Mouse (Mus musculus) G1E-ER4 (cell line): Measurements from ENCODE around the gene B3gnt4. TPM values are rescaled to one million over a fixed set of nuclear protein-coding genes. Genes with fewer than 3 reads are reported as not detected.

Experiments used
- GATA1 ChIP-seq: IDR thresholded peaks from one replicate; pipeline ENCODE4 v1.8.0; 2012; ENCODE audit warnings: low read length, inconsistent platforms
- polyA plus RNA-seq: library from polyadenylated mRNA; stranded (reverse); fragments of >175 nt; gene quantifications from 2 replicates; pipeline ENCODE4 v1.2.3, GENCODE M21; 2012

The B3gnt4 gene
- polyA plus RNA-seq, 1 experiment: not detected

DNA sequence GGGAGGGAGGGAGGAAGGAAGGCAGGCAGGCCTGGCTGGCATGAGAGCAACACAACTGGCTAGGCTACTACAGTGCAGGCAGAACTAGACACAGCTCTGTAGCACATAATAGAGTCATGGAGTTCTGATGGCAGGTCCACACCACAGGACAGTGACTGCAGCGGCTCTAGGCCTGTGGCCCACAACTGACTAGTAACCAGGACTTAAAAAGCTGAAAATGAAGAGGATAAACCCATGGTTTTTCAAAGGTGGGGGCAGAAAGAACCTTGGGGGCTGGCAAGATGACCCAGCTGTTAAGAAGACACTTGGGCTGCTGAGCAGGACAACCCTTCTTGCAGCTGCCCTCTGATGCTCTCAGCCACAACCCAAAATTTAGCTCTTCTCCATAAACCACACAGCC is 11.4 kb downstream of the B3gnt4 start:
- TF ChIP-seq GATA1: no peak

DNA sequence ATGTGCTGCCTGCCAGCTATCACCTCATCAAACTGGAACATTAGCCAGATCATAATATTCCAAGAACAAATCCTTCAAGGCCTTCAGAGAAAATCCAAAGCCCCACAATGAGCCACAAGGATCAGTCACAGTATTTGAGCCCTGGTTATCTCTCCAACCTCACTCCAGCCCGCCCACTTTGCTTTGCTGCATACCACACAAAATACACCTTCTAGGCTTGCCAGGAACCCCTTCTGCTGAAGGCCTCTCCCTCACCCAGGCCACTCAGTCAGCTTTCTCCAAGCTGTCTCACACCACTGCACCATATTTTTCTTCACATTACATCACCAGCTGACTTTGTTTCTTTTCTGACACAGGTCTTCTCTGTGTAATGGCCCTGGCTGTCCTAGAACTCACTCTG is 11.9 kb downstream of the B3gnt4 start:
- TF ChIP-seq GATA1: no peak

- TF ChIP-seq GATA1: no peak
Measured at GRCm38 (mm10) chr5:123523692-123524392, 13.6 kb downstream of the B3gnt4 start, which contains the start of gene Diablo. Gene Diablo (minus strand): TSS chr5:123524176.

DNA sequence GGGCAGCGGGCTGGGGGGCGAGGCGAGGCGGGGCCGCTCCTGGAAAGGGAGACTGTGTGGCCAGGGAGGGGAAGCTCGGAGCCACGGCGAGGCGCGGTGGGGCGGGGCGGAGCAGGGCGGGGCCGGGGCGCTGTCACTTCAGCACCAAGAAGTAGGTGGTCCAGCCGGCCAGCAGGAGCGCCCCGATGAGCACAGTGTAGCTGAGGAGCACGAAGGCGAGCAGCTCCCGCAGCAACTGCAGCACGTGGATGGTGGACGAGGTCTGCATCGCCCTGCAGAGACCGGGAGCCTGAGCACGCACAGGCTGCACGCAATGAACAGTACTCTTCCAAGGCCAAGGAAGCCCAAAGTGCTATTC is 14.1 kb downstream of the B3gnt4 start:
- TF ChIP-seq GATA1: no peak

GRCm38 (mm10) chr5:123525281-123525680 is 15.0 kb downstream of the B3gnt4 start, which contains the start of gene Gm49027:
Gene Gm49027 (minus strand): TSS chr5:123525488.
- TF ChIP-seq GATA1: no peak

DNA sequence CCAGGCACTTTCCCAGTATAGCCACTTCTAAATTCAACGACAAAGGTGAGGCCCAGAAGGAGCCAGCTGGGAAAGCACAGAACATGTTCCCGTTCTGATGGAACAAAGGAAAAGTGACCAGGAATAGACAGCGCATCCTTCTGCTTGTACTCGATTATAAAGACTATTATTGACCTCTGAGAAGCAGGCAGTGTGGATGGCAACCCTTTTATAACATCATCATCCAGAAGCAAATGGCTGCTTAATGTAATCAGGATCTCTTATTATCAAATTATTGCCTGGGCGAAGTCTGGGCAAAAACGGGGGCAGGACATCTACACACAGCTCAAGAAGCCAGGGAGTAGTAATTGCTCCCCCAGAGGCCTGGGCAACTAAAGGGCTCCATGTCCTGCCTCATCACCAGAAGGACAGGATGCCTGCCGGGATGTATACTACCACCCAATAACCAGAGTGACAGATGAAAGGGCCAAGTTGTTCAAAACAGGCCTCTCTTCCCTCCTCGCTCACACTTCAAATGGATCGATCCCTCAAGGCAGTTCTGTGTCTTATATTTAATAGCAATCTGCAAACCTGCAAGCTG is 15.7 kb downstream of the B3gnt4 start:
- TF ChIP-seq GATA1: no peak

DNA sequence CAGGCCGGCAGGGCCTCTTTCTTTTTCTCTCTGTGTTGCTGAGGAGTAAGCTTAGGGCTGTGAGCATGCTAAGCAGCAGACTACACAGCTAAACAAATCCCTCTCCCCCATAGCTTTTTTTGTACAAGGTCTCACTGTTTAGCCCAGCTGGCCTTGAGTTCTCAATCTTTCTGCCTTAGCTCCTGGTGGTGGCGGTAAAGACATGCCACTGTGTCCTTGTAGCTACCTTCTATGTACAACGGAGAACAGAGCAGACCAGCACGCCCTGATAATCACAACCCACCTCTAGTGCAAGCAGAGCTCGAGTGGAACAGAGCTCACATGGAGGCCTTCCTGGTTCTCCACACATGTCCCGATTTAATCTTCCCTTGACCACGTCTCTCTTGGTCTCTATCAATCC is 18.4 kb downstream of the B3gnt4 start:
- no peak for TF ChIP-seq GATA1

DNA sequence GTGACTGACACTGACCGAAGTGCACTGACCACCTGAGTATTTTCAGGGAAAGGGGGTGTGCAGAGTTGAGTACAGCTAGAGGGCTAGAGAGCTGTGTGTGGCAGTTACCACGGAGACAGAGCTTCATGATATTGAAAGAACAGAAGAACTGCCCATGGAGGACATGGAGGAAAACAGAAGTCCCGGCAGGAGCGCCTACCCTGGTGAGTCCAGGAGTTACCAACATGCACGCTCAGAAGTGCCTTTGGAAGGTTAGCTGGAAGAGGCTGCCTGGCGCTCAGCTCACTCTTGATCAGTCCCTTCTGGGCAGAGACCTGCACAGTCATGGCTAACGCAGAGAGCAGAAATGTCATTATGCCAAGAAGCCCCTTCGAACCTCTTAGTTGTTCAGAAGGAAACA is 19.8 kb downstream of the B3gnt4 start:
- no peak for TF ChIP-seq GATA1

DNA sequence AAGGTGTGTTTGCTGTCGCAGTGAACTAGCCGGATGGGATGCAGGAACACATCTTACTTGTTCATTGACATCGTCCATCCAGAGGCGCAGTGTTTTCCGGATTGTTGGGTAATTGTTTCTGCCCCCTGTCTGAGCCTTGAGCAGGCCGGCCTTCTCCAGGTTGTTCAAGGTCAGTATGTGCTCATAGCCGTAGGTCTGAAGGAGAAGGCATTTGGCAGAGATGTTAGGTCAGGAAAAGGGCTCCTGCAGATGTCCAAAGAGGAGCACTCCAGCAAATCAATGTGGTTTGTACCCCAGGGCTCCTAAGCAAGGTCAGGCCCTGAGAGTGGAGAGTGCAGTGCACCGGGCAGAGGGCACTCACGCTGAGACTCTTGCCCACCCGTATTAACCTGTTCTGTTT is 23.5 kb downstream of the B3gnt4 start:
- TF ChIP-seq GATA1: no peak

GRCm38 (mm10) chr5:123555693-123556092 is 45.4 kb downstream of the B3gnt4 start:
- no peak for TF ChIP-seq GATA1

DNA sequence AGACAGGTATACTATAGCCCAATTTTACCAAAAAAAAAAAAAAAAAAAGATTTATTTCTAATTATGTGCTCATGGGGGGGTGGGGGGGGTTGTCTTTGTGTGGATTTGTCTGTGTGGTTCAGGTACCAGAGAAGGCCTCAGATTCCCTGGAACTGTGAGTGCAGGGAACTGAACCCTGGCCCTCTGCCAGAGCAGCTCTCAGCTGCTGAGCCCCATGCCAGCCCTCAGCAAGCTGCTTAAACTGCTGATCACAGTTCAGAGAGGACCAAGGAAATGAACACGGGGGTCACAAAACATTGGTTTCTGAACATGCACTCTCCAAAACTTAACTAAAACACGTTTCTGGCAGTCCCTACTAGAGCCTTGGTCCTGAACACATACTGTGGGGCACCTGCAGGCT is 46.2 kb downstream of the B3gnt4 start:
- TF ChIP-seq GATA1: no peak

GRCm38 (mm10) chr5:123559588-123559987 is 49.3 kb downstream of the B3gnt4 start:
- no peak for TF ChIP-seq GATA1

GRCm38 (mm10) chr5:123561128-123561527 is 50.9 kb downstream of the B3gnt4 start:
- no peak for TF ChIP-seq GATA1

Other genes with a start within 250 kb of the B3gnt4 start
- gene Bcl7a, start 166.6 kb upstream of the B3gnt4 start, polyA plus RNA-seq: 47.9 and 49.2 TPM in 2 replicates
- gene Mlxip, start 115.7 kb upstream of the B3gnt4 start, polyA plus RNA-seq: 12.7 and 16.1 TPM in 2 replicates
- gene Lrrc43, start 21.2 kb upstream of the B3gnt4 start, polyA plus RNA-seq: not detected in 2 replicates
- not detected in 2 replicates for gene Il31, start 21.0 kb upstream of the B3gnt4 start, polyA plus RNA-seq
- gene Diablo, start 13.7 kb downstream of the B3gnt4 start, polyA plus RNA-seq: 5.1 and 6.6 TPM in 2 replicates
- 0.10 and 0.29 TPM in 2 replicates for gene Gm49027, start 15.0 kb downstream of the B3gnt4 start, polyA plus RNA-seq
- 10.1 and 11.2 TPM in 2 replicates for gene Vps33a, start 62.6 kb downstream of the B3gnt4 start, polyA plus RNA-seq
- gene Clip1, start 174.2 kb downstream of the B3gnt4 start, polyA plus RNA-seq: 17.4 and 20.2 TPM in 2 replicates
- 98.2 and 122 TPM in 2 replicates for gene Zcchc8, start 210.6 kb downstream of the B3gnt4 start, polyA plus RNA-seq
- 4.1 and 14.3 TPM in 2 replicates for gene Rsrc2, start 239.0 kb downstream of the B3gnt4 start, polyA plus RNA-seq
- gene Kntc1, start 239.3 kb downstream of the B3gnt4 start, polyA plus RNA-seq: 3.4 and 3.5 TPM in 2 replicates